Mouse (Mus musculus) cortical plate, adult 2 months (tissue): ENCODE results near the gene Tmem201.

ENCODE experiments used
- CTCF ChIP-seq: fragments of 200-500 bp; IDR thresholded peaks from 2 replicates; pipeline ENCODE4 v1.5.1; 2011; ENCODE audit warnings: mild to moderate bottlenecking, control low read depth, low read length; ENCODE audit not compliant: insufficient read depth; ENCODE audit errors: extremely low read depth
- POLR2A ChIP-seq: fragments of 200-500 bp; IDR thresholded peaks from 2 replicates; pipeline ENCODE4 v1.6.1; 2011; ENCODE audit warnings: mild to moderate bottlenecking, low read length, control low read depth; ENCODE audit not compliant: insufficient read depth; ENCODE audit errors: extremely low read depth

GRCm38 (mm10) chr4:149775760-149776362 is 38.0 kb upstream of the Tmem201 start:
- TF ChIP-seq POLR2A = no peak
- no peak for TF ChIP-seq CTCF
